Mouse (Mus musculus) urinary bladder, postnatal 36 days (tissue): ENCODE results near the gene Gng5.

ENCODE experiments used
- DNase-seq, 2 experiments: peaks; one replicate each; pipeline ENCODE4 v3.0.0; 2022; ENCODE audit warnings: low spot score in 2 of 2, mixed read lengths in 1 of 2

Gng5 gene

GRCm38 (mm10) chr3:146499431-146500002, at the start of gene Gng5, which contains the start of gene Spata1:
Gene Gng5, plus strand, starts transcription at chr3:146499807.
Gene Spata1, minus strand, starts transcription at chr3:146499753.
- DNase-seq: peak; percentile 80 to 88

- DNase-seq: peak; percentile 88 to 93
Observed at GRCm38 (mm10) chr3:146450371-146450841, 49.2 kb upstream of the Gng5 start.

- no peak for DNase-seq
Observed at GRCm38 (mm10) chr3:146451375-146451774, 48.2 kb upstream of the Gng5 start.

GRCm38 (mm10) chr3:146462939-146463338, 36.7 kb upstream of the Gng5 start:
- DNase-seq: no peak

- no peak for DNase-seq
Observed at GRCm38 (mm10) chr3:146469226-146469625, 30.4 kb upstream of the Gng5 start.

GRCm38 (mm10) chr3:146472657-146473056, 26.9 kb upstream of the Gng5 start:
- no peak for DNase-seq

- DNase-seq: no peak
Observed at GRCm38 (mm10) chr3:146473741-146474140, 25.9 kb upstream of the Gng5 start.

- DNase-seq: no peak
Observed at GRCm38 (mm10) chr3:146474428-146474827, 25.2 kb upstream of the Gng5 start.

GRCm38 (mm10) chr3:146482044-146482443, 17.6 kb upstream of the Gng5 start:
- DNase-seq: no peak

GRCm38 (mm10) chr3:146486464-146486863, 13.1 kb upstream of the Gng5 start:
- DNase-seq: no peak

GRCm38 (mm10) chr3:146494941-146495340, 4.7 kb upstream of the Gng5 start:
- DNase-seq: no peak

GRCm38 (mm10) chr3:146498989-146499388, 618 bp upstream of the Gng5 start:
- DNase-seq: no peak

GRCm38 (mm10) chr3:146500003-146500809, 599 bp downstream of the Gng5 start:
- peak; percentile 41 to 48 for DNase-seq

GRCm38 (mm10) chr3:146500810-146501201, 1.2 kb downstream of the Gng5 start:
- no peak for DNase-seq

GRCm38 (mm10) chr3:146501601-146502123, 2.1 kb downstream of the Gng5 start:
- DNase-seq: no peak

GRCm38 (mm10) chr3:146506711-146507110, 7.1 kb downstream of the Gng5 start:
- DNase-seq: no peak

GRCm38 (mm10) chr3:146520226-146520797, 20.7 kb downstream of the Gng5 start:
- no peak for DNase-seq

GRCm38 (mm10) chr3:146520798-146521651, 21.4 kb downstream of the Gng5 start, which contains the start of gene Rpf1:
Gene Rpf1, minus strand, starts transcription at chr3:146521429.
- peak; percentile 80 to 90 for DNase-seq

GRCm38 (mm10) chr3:146521652-146522020, 22.0 kb downstream of the Gng5 start:
- no peak for DNase-seq

- no peak for DNase-seq
Observed at GRCm38 (mm10) chr3:146528335-146528734, 28.7 kb downstream of the Gng5 start.

- DNase-seq: no peak
Observed at GRCm38 (mm10) chr3:146534986-146535385, 35.4 kb downstream of the Gng5 start.
